16 mouse cellular contexts compared by ENCODE assay signal in genomic region chr13:99443484-99444175, GRCm38 (mm10).
DNase-seq lines count a peak whose midpoint lies in the region; ATAC-seq and TF ChIP-seq lines count a peak whose summit lies in the region.
"Had no signal": no experiment of that assay in that cellular context is flagged by ENCODE, and none has a peak within 500 bp of the region (broad histone marks: within the 10 kb centered on the region; RNA-seq: fewer than 3 reads in every experiment).

No protein-coding gene starts in this region.

- peak; percentile 29 for DNase-seq in right cerebral cortex, postnatal 4 days
- DNase-seq in right cerebral cortex, adult 2 months (ENCODE audit: low spot score in 2 of 2) = no peak
- peak; percentile 45 for DNase-seq in hindbrain, embryonic 10.5 days (ENCODE audit: low spot score)
- no peak for DNase-seq in ovary, adult 18-20 months (ENCODE audit: low spot score)
- DNase-seq: adrenal gland, adult 8-10 months; cerebellum, adult 11-12 months; lung, postnatal 36 days had no signal

- H3K9ac ChIP-seq in midbrain, embryonic 13.5 days (replicated peaks) = peak overlapping the region; percentile 58
- no peak overlapping the region for H3K9ac ChIP-seq in intestine, embryonic 16.5 days (ENCODE audit: low read depth, low read length)
- H3K9ac ChIP-seq: kidney, embryonic 15.5 days; liver, embryonic 12.5 days had no signal

- WGBS in hindbrain, embryonic 10.5 days = 35% methylated on average over 7 of the region's 7 CpGs
- WGBS in midbrain, embryonic 13.5 days = 4% methylated on average over 7 of the region's 7 CpGs
- WGBS in olfactory bulb, adult 2 months = 30% methylated on average over 7 of the region's 7 CpGs
- 80% methylated on average over 7 of the region's 7 CpGs for WGBS in intestine, embryonic 16.5 days

- H3K27ac ChIP-seq in hindbrain, embryonic 10.5 days = peak overlapping the region; percentile 93
- H3K27ac ChIP-seq in midbrain, embryonic 13.5 days = peak overlapping the region; percentile 88
- 0 out of 2 replicates have a peak overlapping the region, but pooled peaks have one; percentile 26 for H3K27ac ChIP-seq in olfactory bulb, adult 2 months (ENCODE audit: insufficient read depth, low read depth, low read length)
- no peak overlapping the region for H3K27ac ChIP-seq in intestine, embryonic 16.5 days (ENCODE audit: low read length)
- H3K27ac ChIP-seq: heart, adult 2 months; kidney, embryonic 15.5 days; liver, embryonic 12.5 days; stomach, postnatal 0 days had no signal

- no peak for TF ChIP-seq CTCF in olfactory bulb, adult 2 months (IDR thresholded peaks at IDR 0.05; ENCODE audit: insufficient read depth, low read depth, low read length)

- no peaks in the 10 kb centered on the region for H3K27me3 ChIP-seq in hindbrain, embryonic 10.5 days (ENCODE audit: insufficient read depth, poor library complexity, severe bottlenecking)
- H3K27me3 ChIP-seq in midbrain, embryonic 13.5 days = no peaks in the 10 kb centered on the region
- no peaks in the 10 kb centered on the region for H3K27me3 ChIP-seq in intestine, embryonic 16.5 days (replicated peaks; ENCODE audit: control insufficient read depth, insufficient read depth, low read length)
- H3K27me3 ChIP-seq: kidney, embryonic 15.5 days; liver, embryonic 12.5 days; Patski had no signal

- no peaks in the 10 kb centered on the region for H3K9me3 ChIP-seq in hindbrain, embryonic 10.5 days
- no peaks in the 10 kb centered on the region for H3K9me3 ChIP-seq in midbrain, embryonic 13.5 days
- H3K9me3 ChIP-seq in intestine, embryonic 16.5 days (ENCODE audit: control insufficient read depth, low read length) = no peaks in the 10 kb centered on the region
- H3K9me3 ChIP-seq: kidney, embryonic 15.5 days; liver, embryonic 12.5 days had no signal

- no peak for TF ChIP-seq POLR2A in olfactory bulb, adult 2 months (IDR thresholded peaks at IDR 0.05; ENCODE audit: insufficient read depth, low read depth, low read length)

- peak overlapping the region; percentile 60 for H3K4me3 ChIP-seq in hindbrain, embryonic 10.5 days
- peak overlapping the region; percentile 37 for H3K4me3 ChIP-seq in midbrain, embryonic 13.5 days (replicated peaks)
- no peak overlapping the region for H3K4me3 ChIP-seq in olfactory bulb, adult 2 months (ENCODE audit: insufficient read depth, low read depth, low read length)
- no peak overlapping the region for H3K4me3 ChIP-seq in intestine, embryonic 16.5 days (ENCODE audit: low read length)
- H3K4me3 ChIP-seq: heart, adult 2 months; kidney, embryonic 15.5 days; liver, embryonic 12.5 days had no signal

- ATAC-seq in midbrain, embryonic 13.5 days = peak; percentile 62
- no peak for ATAC-seq in intestine, embryonic 16.5 days
- ATAC-seq in cerebellum, adult (ENCODE audit: insufficient number of reproducible peaks, low FRiP score, low TSS enrichment) = no peak
- ATAC-seq: liver, embryonic 12.5 days; Patski had no signal

- peaks cover 45% of the 10 kb centered on the region for H3K36me3 ChIP-seq in hindbrain, embryonic 10.5 days
- H3K36me3 ChIP-seq in midbrain, embryonic 13.5 days = peaks cover 41% of the 10 kb centered on the region
- no peaks in the 10 kb centered on the region; the same call in 1 of the 2 replicates for H3K36me3 ChIP-seq in intestine, embryonic 16.5 days (ENCODE audit: control insufficient read depth, insufficient read depth, low read length)
- H3K36me3 ChIP-seq: liver, embryonic 12.5 days had no signal

- peak overlapping the region; percentile 55 for H3K4me2 ChIP-seq in midbrain, embryonic 13.5 days (replicated peaks)
- no peak overlapping the region for H3K4me2 ChIP-seq in intestine, embryonic 16.5 days (ENCODE audit: low read depth, low read length)
- H3K4me2 ChIP-seq: liver, embryonic 12.5 days had no signal

- H3K4me1 ChIP-seq in hindbrain, embryonic 10.5 days (replicated peaks) = peaks cover 81% of the 10 kb centered on the region
- H3K4me1 ChIP-seq in midbrain, embryonic 13.5 days (replicated peaks) = peaks cover 83% of the 10 kb centered on the region
- H3K4me1 ChIP-seq in olfactory bulb, adult 2 months (ENCODE audit: control insufficient read depth, insufficient read depth, low read length) = peaks cover 43% of the 10 kb centered on the region
- H3K4me1 ChIP-seq in intestine, embryonic 16.5 days (ENCODE audit: control insufficient read depth, insufficient read depth, low read length) = peaks cover 5% of the 10 kb centered on the region; the same call in 1 of the 2 replicates
- H3K4me1 ChIP-seq: liver, embryonic 12.5 days had no signal

Comparison
In these comparisons a context has a peak if more than half of its experiments do, and no peak if none do; other contexts are left out.
1. DNase-seq: peak in right cerebral cortex, postnatal 4 days (single experiment) and hindbrain, embryonic 10.5 days (single experiment); none in right cerebral cortex, adult 2 months (0 of 2) and ovary, adult 18-20 months (single experiment).
2. H3K4me3 ChIP-seq: peak in hindbrain, embryonic 10.5 days (single experiment) and midbrain, embryonic 13.5 days (single experiment); none in olfactory bulb, adult 2 months (single experiment) and intestine, embryonic 16.5 days (single experiment).